In genomic region chr11:6680397-6680818, GRCm38 (mm10) we compare ENCODE assay signal across 7 mouse cellular contexts. TPM values are rescaled to one million over a fixed set of nuclear protein-coding genes. Genes with fewer than 3 reads are reported as not detected.
DNase-seq lines count a peak whose midpoint lies in the region; ATAC-seq and TF ChIP-seq lines count a peak whose summit lies in the region.

No protein-coding gene starts in this region.

- no peak overlapping the region for H3K4me3 ChIP-seq in embryonic fibroblast, embryonic 13.5 days (ENCODE audit: insufficient read depth, low read length)
- H3K4me3 ChIP-seq in hindbrain, embryonic 11.5 days (ENCODE audit: low read depth, low read length) = no peak overlapping the region
- no peak overlapping the region for H3K4me3 ChIP-seq in limb, embryonic 13.5 days

- no peak for TF ChIP-seq CTCF in embryonic fibroblast, embryonic 13.5 days (IDR thresholded peaks at IDR 0.05; ENCODE audit: borderline replicate concordance, insufficient read depth, low read length)

- peak; percentile 85 for ATAC-seq in hindbrain, embryonic 11.5 days (ENCODE audit: low FRiP score)
- peak; percentile 67; the same call in 1 of the 2 replicates for ATAC-seq in limb, embryonic 13.5 days (ENCODE audit: low FRiP score, low read depth)

- H3K4me1 ChIP-seq in embryonic fibroblast, embryonic 13.5 days (ENCODE audit: control insufficient read depth, insufficient read depth, low read length) = no peaks in the 10 kb centered on the region
- no peaks in the 10 kb centered on the region for H3K4me1 ChIP-seq in hindbrain, embryonic 11.5 days (replicated peaks; ENCODE audit: control insufficient read depth, insufficient read depth, low read length)
- H3K4me1 ChIP-seq in limb, embryonic 13.5 days = peaks cover 7% of the 10 kb centered on the region; the same call in 1 of the 2 replicates

- H3K9ac ChIP-seq in hindbrain, embryonic 11.5 days (ENCODE audit: low read depth, low read length) = 0 out of 2 replicates have a peak overlapping the region, but pooled peaks have one; percentile 38
- H3K9ac ChIP-seq in limb, embryonic 13.5 days = no peak overlapping the region

- H3K4me2 ChIP-seq in hindbrain, embryonic 11.5 days (replicated peaks; ENCODE audit: low read depth, low read length) = no peak overlapping the region
- H3K4me2 ChIP-seq in limb, embryonic 13.5 days (replicated peaks) = peak overlapping the region; percentile 10; the same call in 1 of the 2 replicates

- TF ChIP-seq POLR2A in embryonic fibroblast, embryonic 13.5 days (IDR thresholded peaks at IDR 0.05; ENCODE audit: low read depth, low read length) = peak; percentile 46; the same call in 1 of the 2 replicates

- H3K36me3 ChIP-seq in hindbrain, embryonic 11.5 days (ENCODE audit: control insufficient read depth, insufficient read depth, low read length) = no peaks in the 10 kb centered on the region
- H3K36me3 ChIP-seq in limb, embryonic 13.5 days = no peaks in the 10 kb centered on the region

- H3K9me3 ChIP-seq in hindbrain, embryonic 11.5 days (ENCODE audit: control insufficient read depth, low read length) = no peaks in the 10 kb centered on the region
- no peaks in the 10 kb centered on the region for H3K9me3 ChIP-seq in limb, embryonic 13.5 days

- H3K27ac ChIP-seq in embryonic fibroblast, embryonic 13.5 days (ENCODE audit: insufficient read depth, low read length) = peak overlapping the region; percentile 23
- H3K27ac ChIP-seq in hindbrain, embryonic 11.5 days (ENCODE audit: low read depth, low read length) = no peak overlapping the region
- H3K27ac ChIP-seq in limb, embryonic 13.5 days = no peak overlapping the region; the same call in 1 of the 2 replicates

- DNase-seq in adrenal gland, adult (ENCODE audit: inconsistent age in 2 of 2, low spot score in 1 of 2) = peak; percentile 81 to 90
- DNase-seq in hindbrain, embryonic 11.5 days (ENCODE audit: low spot score) = peak; percentile 80
- DNase-seq in natural killer cell, adult 2 months (ENCODE audit: low spot score in 2 of 2) = peak; percentile 39 to 43
- DNase-seq in cerebellum, postnatal 25 days = no peak
- DNase-seq in layer of hippocampus, adult 9-10 months (ENCODE audit: low spot score) = no peak

- 31% methylated on average over 10 of the region's 10 CpGs for WGBS in hindbrain, embryonic 11.5 days
- WGBS in limb, embryonic 13.5 days = 25% methylated on average over 10 of the region's 10 CpGs

- no peaks in the 10 kb centered on the region for H3K27me3 ChIP-seq in hindbrain, embryonic 11.5 days (ENCODE audit: control insufficient read depth, insufficient read depth, low read length)
- H3K27me3 ChIP-seq in limb, embryonic 13.5 days = no peaks in the 10 kb centered on the region

RNA-seq across cellular contexts. Expression of gene Ramp3, which starts 22.1 kb away (rescaled TPM):
- 6.7 and 14.5 TPM in 2 replicates for polyA plus RNA-seq in embryonic fibroblast, embryonic 13.5 days (2011; ENCODE audit: insufficient read length, low read depth, missing spikeins)
- polyA plus RNA-seq in hindbrain, embryonic 11.5 days (2014; fragmentation: Nextera tagmentation; extraction: Ambion mirVana) = 4.3 and 6.7 TPM in 2 replicates
- 5.5 and 7.8 TPM in 2 replicates for polyA plus RNA-seq in limb, embryonic 13.5 days (2015; fragmentation: Nextera tagmentation; extraction: Ambion mirVana)

RNA-seq across cellular contexts. Expression of gene Wap, which starts 42.0 kb away (rescaled TPM):
- not detected in 2 replicates for polyA plus RNA-seq in embryonic fibroblast, embryonic 13.5 days (2011; ENCODE audit: insufficient read length, low read depth, missing spikeins)
- not detected in 2 replicates for polyA plus RNA-seq in hindbrain, embryonic 11.5 days (2014; fragmentation: Nextera tagmentation; extraction: Ambion mirVana)
- not detected in 2 replicates for polyA plus RNA-seq in limb, embryonic 13.5 days (2015; fragmentation: Nextera tagmentation; extraction: Ambion mirVana)

RNA-seq across cellular contexts. Expression of gene Tbrg4, which starts 54.5 kb away (rescaled TPM):
- 41.4 and 42.8 TPM in 2 replicates for polyA plus RNA-seq in embryonic fibroblast, embryonic 13.5 days (2011; ENCODE audit: insufficient read length, low read depth, missing spikeins)
- polyA plus RNA-seq in hindbrain, embryonic 11.5 days (2014; fragmentation: Nextera tagmentation; extraction: Ambion mirVana) = 31.8 and 34.6 TPM in 2 replicates
- polyA plus RNA-seq in limb, embryonic 13.5 days (2015; fragmentation: Nextera tagmentation; extraction: Ambion mirVana) = 33.1 and 37.7 TPM in 2 replicates

Comparison
In these comparisons a context has a peak if more than half of its experiments do, and no peak if none do; other contexts are left out.
1. DNase-seq: peak in adrenal gland, adult (2 of 2), hindbrain, embryonic 11.5 days (single experiment) and natural killer cell, adult 2 months (2 of 2); none in cerebellum, postnatal 25 days (0 of 2) and layer of hippocampus, adult 9-10 months (single experiment).